Mouse (Mus musculus): Measurements from ENCODE around the gene Olfr1000.

- TF ChIP-seq POLR2A (IDR thresholded peaks at IDR 0.05; ENCODE audit: borderline replicate concordance, extremely low read depth, low read depth, low read length) (no peak), CTCF (IDR thresholded peaks at IDR 0.05; ENCODE audit: insufficient read depth, low read length) (no peak)
These were observed at the start of gene Olfr1000 for GRCm38 (mm10) chr2:85611803-85612202.
